Mouse (Mus musculus): ENCODE results near the gene Trip13. TPM values are rescaled to one million over a fixed set of nuclear protein-coding genes. Genes with fewer than 3 reads are reported as not detected.

The Trip13 gene
- 12.1 and 13.4 TPM in 2 replicates for polyA plus RNA-seq (2012; rRNA removed)

GRCm38 (mm10) chr13:73937321-73938176 is at the start of gene Trip13, which contains the start of gene Brd9:
Gene Trip13, minus strand, starts transcription at chr13:73937784.
Gene Brd9, plus strand, starts transcription at chr13:73937811.

GRCm38 (mm10) chr13:73963551-73963950 is 26.0 kb upstream of the Trip13 start, which contains the start of gene Zdhhc11:
Gene Zdhhc11, plus strand, starts transcription at chr13:73963851.

Other genes starting within 250 kb of the Trip13 start
- gene Slc6a19, start 232.9 kb downstream of the Trip13 start, polyA plus RNA-seq (2012; rRNA removed): 0.76 and 1.1 TPM in 2 replicates
- 8.1 and 10.1 TPM in 2 replicates for gene Slc12a7, start 204.7 kb downstream of the Trip13 start, polyA plus RNA-seq (2012; rRNA removed)
- 0.12 and 0.20 TPM in 2 replicates for gene Nkd2, start 90.2 kb downstream of the Trip13 start, polyA plus RNA-seq (2012; rRNA removed)
- gene Brd9, start within 50 bp of the Trip13 start, polyA plus RNA-seq (2012; rRNA removed): 17.8 and 18.6 TPM in 2 replicates
- not detected in 2 replicates for gene Zdhhc11, start 26.1 kb upstream of the Trip13 start, polyA plus RNA-seq (2012; rRNA removed)
- 0.27 and 0.30 TPM in 2 replicates for gene Tppp, start 71.6 kb upstream of the Trip13 start, polyA plus RNA-seq (2012; rRNA removed)
- gene Cep72, start 124.5 kb upstream of the Trip13 start, polyA plus RNA-seq (2012; rRNA removed): 5.4 and 6.0 TPM in 2 replicates
- gene Slc9a3, start 183.7 kb upstream of the Trip13 start, polyA plus RNA-seq (2012; rRNA removed): not detected in 2 replicates